Mouse (Mus musculus) heart, embryonic 16.5 days (tissue): ENCODE measurements around the gene Sec11a. TPM values are rescaled to one million over a fixed set of nuclear protein-coding genes. Genes with fewer than 3 reads are reported as not detected.
"Not testable (repeated sequence)": the region's sequence is repeated elsewhere in the genome, so short reads cannot be mapped to it uniquely, and the experiment has no call there.

Source experiments
- ATAC-seq: fragments of 200-750 bp; cut with Nextera tagmentation; replicated peaks from 2 replicates; pipeline ENCODE4 v1.8.0; 2017; ENCODE audit warnings: moderate number of reproducible peaks; ENCODE audit not compliant: insufficient read depth, low FRiP score; ENCODE audit errors: extremely low read depth
- H3K27ac ChIP-seq: fragments of 300-500 bp; sonication (generic); 2 replicates; pipeline ENCODE4 v1.5.1; 2014; ENCODE audit warnings: mild to moderate bottlenecking, low read length, control low read depth, moderate library complexity
- H3K27me3 ChIP-seq: fragments of 300-500 bp; sonication (generic); 2 replicates; pipeline ENCODE4 v1.6.1; 2014; ENCODE audit warnings: low read length, mixed read lengths; ENCODE audit not compliant: control insufficient read depth, insufficient read depth
- H3K36me3 ChIP-seq: fragments of 300-500 bp; sonication (generic); 2 replicates; pipeline ENCODE4 v1.6.1; 2014; ENCODE audit not compliant: control insufficient read depth, insufficient read depth
- H3K4me1 ChIP-seq: fragments of 300-500 bp; sonication (generic); 2 replicates; pipeline ENCODE4 v1.6.1; 2014; ENCODE audit warnings: low read length, mixed read lengths; ENCODE audit not compliant: control insufficient read depth, insufficient read depth
- H3K4me2 ChIP-seq: fragments of 300-500 bp; sonication (generic); 2 replicates; pipeline ENCODE4 v1.6.1; 2014; ENCODE audit warnings: low read depth, mild to moderate bottlenecking, control low read depth, low read length
- H3K4me3 ChIP-seq: fragments of 300-500 bp; sonication (generic); 2 replicates; pipeline ENCODE4 v1.5.1; 2014; ENCODE audit warnings: mild to moderate bottlenecking, control low read depth, low read length
- H3K9ac ChIP-seq: fragments of 300-500 bp; sonication (generic); 2 replicates; pipeline ENCODE4 v1.6.1; 2014; ENCODE audit warnings: low read length, control low read depth
- H3K9me3 ChIP-seq: fragments of 300-500 bp; sonication (generic); replicated peaks from 2 replicates; pipeline ENCODE4 v1.6.1; 2016; ENCODE audit warnings: low read length; ENCODE audit not compliant: control insufficient read depth
- WGBS: fragments of 180-500 bp; shearing (Covaris S2); extraction: QIAGEN DNeasy Blood & Tissue Kit; methylation state at CpG from one replicate; pipeline ENCODE4 v1.1.7; 2014; 5-methylcytosine and 5-hydroxymethylcytosine counted together
- polyA plus RNA-seq: library from polyadenylated mRNA; unstranded; fragments of >200 nt; fragmentation: Nextera tagmentation; extraction: Ambion mirVana; gene quantifications from 2 replicates; pipeline ENCODE4 v1.2.1, GENCODE M21; 2015

Sec11a gene
- polyA plus RNA-seq, 1 experiment from 2014 or later: 142 TPM

- WGBS: 88% methylated on average over 6 of the region's 6 CpGs
- no peak overlapping the region for H3K27ac ChIP-seq
- no peaks in the 10 kb centered on the region for H3K36me3 ChIP-seq
- ATAC-seq: no peak
- no peak overlapping the region for H3K4me2 ChIP-seq
- H3K9me3 ChIP-seq: no peaks in the 10 kb centered on the region
- H3K27me3 ChIP-seq: no peaks in the 10 kb centered on the region
- H3K9ac ChIP-seq: no peak overlapping the region
- H3K4me3 ChIP-seq: no peak overlapping the region
- peaks cover 31% of the 10 kb centered on the region for H3K4me1 ChIP-seq
Measured at GRCm38 (mm10) chr7:80990276-80990675, 42.7 kb upstream of the Sec11a start.

DNA sequence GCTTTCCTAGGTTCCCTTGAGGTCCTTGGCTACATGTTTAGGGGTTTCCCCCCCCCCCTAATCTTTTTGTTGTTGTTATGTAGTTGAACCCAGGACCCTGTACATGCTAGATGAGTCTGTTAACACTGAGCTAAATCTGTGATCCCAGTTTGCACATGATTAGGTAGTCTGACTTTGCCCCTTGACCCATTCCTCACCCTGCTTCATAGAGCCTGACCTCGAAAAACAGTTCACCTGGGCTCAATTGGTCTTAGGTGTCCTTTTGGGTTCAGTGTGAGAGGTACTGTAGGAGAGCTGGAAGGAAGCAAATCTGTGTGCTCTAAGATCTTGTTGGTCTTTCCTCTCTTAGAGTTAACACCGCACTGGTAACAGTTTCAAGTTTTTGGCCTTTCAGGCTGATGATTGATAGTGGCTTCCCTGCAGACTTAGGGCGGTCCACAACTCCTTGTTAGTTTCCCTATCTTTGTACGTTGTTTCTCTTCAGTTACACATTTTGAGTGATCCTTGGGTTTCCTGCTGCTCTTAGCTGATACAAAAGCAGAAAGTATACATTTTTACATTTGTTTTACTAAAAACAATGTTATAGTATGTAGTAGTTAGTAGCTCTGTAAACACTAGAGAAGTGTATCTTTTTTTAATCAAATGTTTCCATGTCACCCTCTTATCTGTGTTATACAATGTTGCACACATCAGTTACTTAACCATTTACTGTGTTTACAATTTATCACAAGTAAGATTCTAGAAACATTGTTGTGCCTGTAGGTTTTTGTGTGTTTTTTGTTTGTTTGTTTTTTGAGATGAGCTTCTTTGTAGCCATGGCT, 40.4 kb upstream of the Sec11a start:
- no peak overlapping the region for H3K4me3 ChIP-seq
- no peaks in the 10 kb centered on the region for H3K36me3 ChIP-seq
- H3K27me3 ChIP-seq: no peaks in the 10 kb centered on the region
- H3K27ac ChIP-seq: no peak overlapping the region
- H3K9ac ChIP-seq: no peak overlapping the region
- no peak for ATAC-seq
- H3K9me3 ChIP-seq: no peaks in the 10 kb centered on the region
- no peak overlapping the region for H3K4me2 ChIP-seq
- 75% methylated on average over 4 of the region's 4 CpGs for WGBS
- peaks cover 23% of the 10 kb centered on the region for H3K4me1 ChIP-seq

DNA sequence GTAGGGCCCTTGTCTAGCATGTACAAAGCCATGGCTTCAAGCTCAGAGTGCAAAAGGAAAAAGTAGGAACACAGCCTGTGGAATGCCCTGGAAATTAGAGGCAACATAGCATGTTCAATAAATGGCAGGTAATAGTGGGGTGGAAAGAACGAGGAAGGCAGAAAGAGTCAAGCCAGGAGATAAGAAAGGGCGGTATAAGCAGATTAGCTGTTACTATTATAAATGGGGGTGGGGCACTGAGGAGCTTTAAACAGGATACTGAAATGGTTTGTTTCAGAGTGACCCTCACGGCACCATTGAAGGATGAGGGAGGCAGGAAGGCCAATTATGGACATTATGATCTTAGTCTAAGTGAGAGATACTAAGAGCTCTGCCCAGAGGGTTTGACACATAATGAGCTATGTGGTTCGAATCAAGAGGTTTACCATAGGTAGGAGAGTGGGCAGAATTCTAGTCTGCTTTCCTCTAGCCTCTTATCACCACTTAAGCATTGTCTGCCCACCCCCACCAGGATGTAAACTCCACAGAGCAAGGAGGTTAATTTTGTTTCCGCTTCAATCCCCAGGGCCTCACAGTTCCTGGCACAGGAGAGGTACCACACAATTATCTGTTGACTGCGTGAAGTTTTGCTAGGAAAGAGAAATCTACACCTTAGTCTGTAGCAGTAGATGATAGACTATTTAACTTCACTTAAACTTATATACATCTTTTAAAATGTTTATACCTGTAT, 39.0 kb upstream of the Sec11a start:
- WGBS: 11% methylated on average over 6 of the region's 6 CpGs
- Histone ChIP-seq H3K9me3 (no peaks in the 10 kb centered on the region), H3K9ac (no peak overlapping the region), H3K4me2 (peak overlapping the region; percentile 20; the same call in 1 of the 2 replicates), H3K4me1 (peaks cover 16% of the 10 kb centered on the region), H3K27ac (no peak overlapping the region), H3K4me3 (no peak overlapping the region), H3K27me3 (no peaks in the 10 kb centered on the region), H3K36me3 (no peaks in the 10 kb centered on the region)
- ATAC-seq: no peak

- no peak overlapping the region for H3K4me3 ChIP-seq
- no peaks in the 10 kb centered on the region for H3K27me3 ChIP-seq
- H3K27ac ChIP-seq: no peak overlapping the region
- ATAC-seq: no peak
- WGBS: 88% methylated on average over 11 of the region's 11 CpGs
- no peaks in the 10 kb centered on the region for H3K9me3 ChIP-seq
- no peaks in the 10 kb centered on the region for H3K4me1 ChIP-seq
- no peak overlapping the region for H3K4me2 ChIP-seq
- H3K9ac ChIP-seq: no peak overlapping the region
- no peaks in the 10 kb centered on the region for H3K36me3 ChIP-seq
Measured at GRCm38 (mm10) chr7:80980566-80980965, 33.0 kb upstream of the Sec11a start.

DNA sequence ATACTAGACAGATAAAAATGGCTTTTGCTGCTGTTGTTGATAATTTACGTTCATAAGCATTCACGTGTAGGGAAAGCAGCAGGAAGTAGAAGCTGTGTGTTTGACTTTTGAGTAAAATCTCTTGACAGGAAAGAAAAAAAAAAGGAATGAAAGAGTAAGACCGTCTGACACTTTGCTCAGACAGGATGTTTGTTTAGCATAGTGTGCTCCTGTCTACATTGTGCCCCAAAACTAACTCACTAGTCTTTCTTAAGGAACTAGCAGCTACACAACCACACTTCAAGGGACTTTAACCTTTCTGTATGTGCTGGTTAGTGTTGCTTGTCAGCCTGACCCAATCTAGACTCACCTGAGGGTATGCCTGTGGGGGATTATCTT, 26.0 kb upstream of the Sec11a start:
- 43% methylated on average over 3 of the region's 3 CpGs for WGBS
- H3K36me3 ChIP-seq, H3K9me3 ChIP-seq, ATAC-seq, H3K27me3 ChIP-seq, H3K9ac ChIP-seq, H3K4me1 ChIP-seq, H3K27ac ChIP-seq, H3K4me2 ChIP-seq, H3K4me3 ChIP-seq: not testable (repeated sequence)

DNA sequence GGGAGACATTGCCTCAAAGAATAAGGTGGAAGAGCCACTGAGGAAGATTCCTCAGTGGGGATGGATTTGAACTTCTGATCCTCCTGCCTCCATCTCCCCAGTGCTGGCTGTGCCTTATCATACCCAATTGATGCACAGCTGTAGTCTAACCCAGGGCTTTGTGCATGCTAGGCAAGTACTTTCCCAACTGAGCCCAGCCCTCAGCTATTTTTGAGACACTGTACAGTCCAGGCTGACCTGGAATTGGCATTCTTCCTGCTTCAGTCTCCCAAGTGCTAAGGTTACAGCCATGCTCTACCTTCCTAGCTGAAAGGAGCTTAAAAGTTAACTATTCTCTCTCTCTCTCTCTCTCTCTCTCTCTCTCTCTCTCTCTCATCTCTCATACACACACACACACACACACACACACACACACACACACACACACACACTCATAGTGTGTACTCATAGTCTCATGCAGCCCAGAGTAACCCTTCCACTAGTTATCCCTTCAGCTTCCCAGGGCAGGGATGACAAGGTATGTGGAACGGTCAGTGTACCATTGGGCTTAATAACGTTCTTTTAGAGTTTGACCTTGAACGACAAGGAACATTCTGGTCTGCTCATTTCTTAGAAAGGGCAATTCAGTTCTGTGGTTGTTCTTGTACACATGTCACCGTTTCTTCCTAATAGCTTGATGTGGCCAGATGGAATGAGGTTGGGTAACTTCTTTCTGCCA, 25.5 kb upstream of the Sec11a start:
- not testable (repeated sequence) for H3K36me3 ChIP-seq, H3K4me1 ChIP-seq, H3K9me3 ChIP-seq, H3K27ac ChIP-seq, H3K4me3 ChIP-seq, H3K27me3 ChIP-seq, H3K4me2 ChIP-seq, H3K9ac ChIP-seq
- WGBS: 61% methylated on average over 4 of the region's 4 CpGs
- ATAC-seq: peak; percentile 32; the same call in 1 of the 2 replicates

DNA sequence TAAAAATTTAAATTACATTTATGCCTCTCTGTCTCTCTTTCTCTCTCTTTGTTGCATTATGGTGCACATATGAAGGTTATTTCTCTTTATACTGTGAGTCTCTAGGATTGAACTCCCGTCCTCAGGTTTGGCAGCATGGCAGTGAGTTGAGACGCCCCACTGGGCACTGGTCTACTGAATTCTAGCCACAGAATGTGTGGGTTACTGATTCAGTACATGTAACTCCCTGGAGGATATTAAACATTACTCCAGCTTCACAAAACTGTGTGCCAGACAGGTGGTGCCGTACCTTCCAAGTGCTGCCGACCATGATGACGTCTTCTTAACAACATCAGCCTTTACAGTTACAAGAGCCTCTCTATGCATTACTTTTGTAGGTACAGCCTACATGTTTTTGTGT, 24.5 kb upstream of the Sec11a start:
- H3K4me3 ChIP-seq: no peak overlapping the region
- ATAC-seq: no peak
- no peak overlapping the region for H3K27ac ChIP-seq
- no peaks in the 10 kb centered on the region for H3K36me3 ChIP-seq
- 92% methylated on average over 5 of the region's 5 CpGs for WGBS
- H3K27me3 ChIP-seq: no peaks in the 10 kb centered on the region
- peaks cover 4% of the 10 kb centered on the region; the same call in 1 of the 2 replicates for H3K9me3 ChIP-seq
- no peak overlapping the region for H3K9ac ChIP-seq
- H3K4me1 ChIP-seq: peaks cover 5% of the 10 kb centered on the region; the same call in 1 of the 2 replicates
- H3K4me2 ChIP-seq: no peak overlapping the region

GRCm38 (mm10) chr7:80971419-80971818, 23.8 kb upstream of the Sec11a start:
- Histone ChIP-seq H3K9ac (no peak overlapping the region), H3K4me1 (peaks cover 5% of the 10 kb centered on the region; the same call in 1 of the 2 replicates), H3K9me3 (peaks cover 6% of the 10 kb centered on the region; the same call in 1 of the 2 replicates), H3K27me3 (no peaks in the 10 kb centered on the region), H3K4me2 (no peak overlapping the region), H3K4me3 (no peak overlapping the region), H3K27ac (no peak overlapping the region), H3K36me3 (no peaks in the 10 kb centered on the region)
- no peak for ATAC-seq
- whole genome bisulfite sequencing: 84% methylated on average over 2 of the region's 2 CpGs
